In genomic region chr9:13429477-13430125, GRCm38 (mm10) we compare ENCODE assay signal across 24 mouse cellular contexts. TPM values are rescaled to one million over a fixed set of nuclear protein-coding genes. Genes with fewer than 3 reads are reported as not detected.
DNase-seq lines count a peak whose midpoint lies in the region; ATAC-seq and TF ChIP-seq lines count a peak whose summit lies in the region.
"Had no signal": no experiment of that assay in that cellular context is flagged by ENCODE, and none has a peak within 500 bp of the region (broad histone marks: within the 10 kb centered on the region; RNA-seq: fewer than 3 reads in every experiment).

No protein-coding gene starts in this region.

- 33% methylated on average over 2 of the region's 2 CpGs for WGBS in heart, embryonic 13.5 days
- WGBS in kidney, embryonic 16.5 days: 50% methylated on average over 2 of the region's 2 CpGs
- 81% methylated on average over 2 of the region's 2 CpGs for WGBS in thymus, adult 2 months

- H3K9me3 ChIP-seq in heart, embryonic 13.5 days: no peaks in the 10 kb centered on the region
- H3K9me3 ChIP-seq in kidney, embryonic 16.5 days (ENCODE audit: low read length): no peaks in the 10 kb centered on the region
- H3K9me3 ChIP-seq: forebrain, embryonic 13.5 days; hindbrain, embryonic 15.5 days; liver, embryonic 13.5 days; midbrain, embryonic 12.5 days; stomach, embryonic 15.5 days had no signal

- peak overlapping the region; percentile 84 for H3K27ac ChIP-seq in heart, embryonic 13.5 days (replicated peaks)
- no peak overlapping the region for H3K27ac ChIP-seq in kidney, embryonic 16.5 days (ENCODE audit: low read length)
- no peak overlapping the region for H3K27ac ChIP-seq in thymus, adult 2 months (ENCODE audit: control insufficient read depth, insufficient read depth, low read length)
- H3K27ac ChIP-seq: forebrain, embryonic 13.5 days; hindbrain, embryonic 15.5 days; liver, embryonic 13.5 days; midbrain, embryonic 12.5 days; stomach, embryonic 15.5 days had no signal

- TF ChIP-seq CTCF in thymus, adult 2 months (IDR thresholded peaks at IDR 0.05; ENCODE audit: borderline replicate concordance, control insufficient read depth, extremely low read depth, insufficient read depth, low read length, poor library complexity): no peak

- no peak for DNase-seq in heart, adult 9 months (ENCODE audit: low spot score in 2 of 2)
- peak; percentile 41 for DNase-seq in kidney, postnatal 10 days
- DNase-seq in thymus, postnatal 14 days: peak; percentile 30
- DNase-seq in thymus, adult 2 months: no peak
- DNase-seq: adrenal gland, postnatal 10 days; cerebellum, adult 2 months; cerebellum, postnatal 25 days; embryo, embryonic 11 days; gastrocnemius, postnatal 36 days; kidney, adult 8-10 months; layer of hippocampus, postnatal 36 days; liver, embryonic 13.5 days had no signal

- no peak for ATAC-seq in heart, embryonic 13.5 days (ENCODE audit: extremely low read depth, insufficient number of reproducible peaks, low FRiP score, low TSS enrichment)
- ATAC-seq in kidney, embryonic 16.5 days (ENCODE audit: low FRiP score, low TSS enrichment): no peak
- ATAC-seq: forebrain, embryonic 13.5 days had no signal

- no peak overlapping the region for H3K4me2 ChIP-seq in heart, embryonic 13.5 days
- no peak overlapping the region for H3K4me2 ChIP-seq in kidney, embryonic 16.5 days (replicated peaks; ENCODE audit: low read depth, low read length)
- H3K4me2 ChIP-seq: forebrain, embryonic 13.5 days; hindbrain, embryonic 15.5 days; liver, embryonic 13.5 days; lung, embryonic 14.5 days; midbrain, embryonic 12.5 days; stomach, embryonic 15.5 days had no signal

- H3K4me3 ChIP-seq in heart, embryonic 13.5 days: no peak overlapping the region
- no peak overlapping the region for H3K4me3 ChIP-seq in kidney, embryonic 16.5 days (ENCODE audit: low read length)
- H3K4me3 ChIP-seq in thymus, adult 2 months (ENCODE audit: control insufficient read depth, insufficient read depth, low read length): no peak overlapping the region
- H3K4me3 ChIP-seq: forebrain, embryonic 13.5 days; hindbrain, embryonic 15.5 days; liver, embryonic 13.5 days; midbrain, embryonic 12.5 days; stomach, embryonic 15.5 days had no signal

- no peaks in the 10 kb centered on the region for H3K36me3 ChIP-seq in heart, embryonic 13.5 days
- H3K36me3 ChIP-seq in kidney, embryonic 16.5 days (ENCODE audit: insufficient read depth, low read length): no peaks in the 10 kb centered on the region
- H3K36me3 ChIP-seq in thymus, adult 2 months (ENCODE audit: control insufficient read depth, insufficient read depth, low read length): no peaks in the 10 kb centered on the region
- H3K36me3 ChIP-seq: hindbrain, embryonic 15.5 days; liver, embryonic 13.5 days; midbrain, embryonic 12.5 days; stomach, embryonic 15.5 days had no signal

- H3K9ac ChIP-seq in heart, embryonic 13.5 days: no peak overlapping the region
- H3K9ac ChIP-seq in kidney, embryonic 16.5 days (replicated peaks; ENCODE audit: low read length): no peak overlapping the region
- H3K9ac ChIP-seq: forebrain, embryonic 13.5 days; hindbrain, embryonic 15.5 days; liver, embryonic 13.5 days; lung, embryonic 14.5 days; midbrain, embryonic 12.5 days; stomach, embryonic 15.5 days had no signal

- H3K4me1 ChIP-seq in heart, embryonic 13.5 days: peaks cover 80% of the 10 kb centered on the region
- H3K4me1 ChIP-seq in kidney, embryonic 16.5 days (ENCODE audit: insufficient read depth, low read length): peaks cover 23% of the 10 kb centered on the region
- H3K4me1 ChIP-seq in thymus, adult 2 months (replicated peaks; ENCODE audit: control insufficient read depth, insufficient read depth, low read length): peaks cover 9% of the 10 kb centered on the region

- TF ChIP-seq POLR2A in thymus, adult 2 months (IDR thresholded peaks at IDR 0.05; ENCODE audit: control insufficient read depth, extremely low read depth, insufficient read depth, low read length, poor library complexity): no peak

- H3K27me3 ChIP-seq in heart, embryonic 13.5 days (replicated peaks): no peaks in the 10 kb centered on the region
- no peaks in the 10 kb centered on the region for H3K27me3 ChIP-seq in kidney, embryonic 16.5 days (ENCODE audit: insufficient read depth, low read length)
- H3K27me3 ChIP-seq in thymus, adult 2 months (ENCODE audit: control insufficient read depth, insufficient read depth, low read length): no peaks in the 10 kb centered on the region
- H3K27me3 ChIP-seq: forebrain, embryonic 13.5 days; hindbrain, embryonic 15.5 days; liver, embryonic 13.5 days; midbrain, embryonic 12.5 days; stomach, embryonic 15.5 days had no signal

RNA-seq across cellular contexts. Expression of gene Gm17571, which starts 17.0 kb away (rescaled TPM):
- not detected in 2 replicates for polyA plus RNA-seq in heart, embryonic 13.5 days (2015; fragmentation: Nextera tagmentation; extraction: Ambion mirVana)
- not detected in 2 replicates for polyA plus RNA-seq in kidney, embryonic 16.5 days (2015; fragmentation: Nextera tagmentation; extraction: Ambion mirVana)
- not detected in 2 replicates for polyA plus RNA-seq in thymus, adult 2 months (2012; rRNA removed)
- polyA plus RNA-seq: C2C12; cerebellum, adult 2 months; embryonic facial prominence, embryonic 14.5 days; forebrain, embryonic 13.5 days; hindbrain, embryonic 15.5 days; intestine, embryonic 14.5 days; limb, embryonic 11.5 days; liver, embryonic 13.5 days; lung, embryonic 14.5 days; midbrain, embryonic 12.5 days; stomach, embryonic 15.5 days; urinary bladder, adult 2 months had no signal

Comparison
In these comparisons a context has a peak if more than half of its experiments do, and no peak if none do; other contexts are left out.
1. DNase-seq: peak in kidney, postnatal 10 days (single experiment) and thymus, postnatal 14 days (single experiment); none in heart, adult 9 months (0 of 2) and thymus, adult 2 months (single experiment).